Mouse (Mus musculus) adrenal gland, postnatal 25 days (tissue): ENCODE data around the gene Olfr1161. TPM values are rescaled to one million over a fixed set of nuclear protein-coding genes. Genes with fewer than 3 reads are reported as not detected.
"Not testable (repeated sequence)": the region's sequence is repeated elsewhere in the genome, so short reads cannot be mapped to it uniquely, and the experiment has no call there.

Experiments used
- DNase-seq: peaks from one replicate; pipeline ENCODE4 v3.0.0; 2021; ENCODE audit warnings: mixed read lengths
- long read RNA-seq: library from polyadenylated mRNA; stranded (forward); transcript quantifications from one replicate; pipeline ENCODE4 v2.0.0, GENCODE M21; 2021
- total RNA-seq: library from RNA; stranded (reverse); gene quantifications from 2 replicates; pipeline ENCODE4 v1.2.3, GENCODE M21; 2021

Gene Olfr1161
- total RNA-seq, result not detected in 2 replicates
- long read RNA-seq, result 0 reads

GRCm38 (mm10) chr2:88022474-88022873 lies at the start of gene Olfr1161:
TSS of gene Olfr1161 (plus strand) at chr2:88022774.
- DNase-seq, result not testable (repeated sequence)

GRCm38 (mm10) chr2:87974563-87974962 lies 48.0 kb upstream of the Olfr1161 start, which contains the start of gene Olfr74:
TSS of gene Olfr74 (minus strand) at chr2:87974663.
- DNase-seq, result no peak

GRCm38 (mm10) chr2:87989813-87990212 lies 32.8 kb upstream of the Olfr1161 start, which contains the start of gene Olfr1158:
TSS of gene Olfr1158 (plus strand) at chr2:87990113.
- DNase-seq, result no peak

- DNase-seq, result no peak
Observed at GRCm38 (mm10) chr2:88007515-88008318, 14.9 kb upstream of the Olfr1161 start, which contains the start of gene Olfr1160. TSS of gene Olfr1160 (minus strand) at chr2:88008268.

- no peak for DNase-seq
Observed at GRCm38 (mm10) chr2:88037599-88037998, 15.0 kb downstream of the Olfr1161 start, which contains the start of gene Olfr73. TSS of gene Olfr73 (minus strand) at chr2:88037699.

- no peak for DNase-seq
Observed at GRCm38 (mm10) chr2:88051029-88051428, 28.5 kb downstream of the Olfr1161 start, which contains the start of gene Olfr1162. TSS of gene Olfr1162 (minus strand) at chr2:88051129.

GRCm38 (mm10) chr2:88063587-88063986 lies 41.0 kb downstream of the Olfr1161 start:
- no peak for DNase-seq

GRCm38 (mm10) chr2:88071730-88072129 lies 49.2 kb downstream of the Olfr1161 start, which contains the start of gene Olfr1163:
TSS of gene Olfr1163 (minus strand) at chr2:88071830.
- DNase-seq, result no peak

Other genes starting within 250 kb of the Olfr1161 start
- gene Olfr152, start 243.3 kb upstream of the Olfr1161 start, total RNA-seq, result not detected in 2 replicates
- gene Olfr1143, start 222.2 kb upstream of the Olfr1161 start, total RNA-seq, result not detected in 2 replicates
- not detected in 2 replicates for gene Olfr1145, start 213.0 kb upstream of the Olfr1161 start, total RNA-seq
- not detected in 2 replicates for gene Olfr1148, start 192.2 kb upstream of the Olfr1161 start, total RNA-seq
- gene Olfr1150-ps1, start 178.8 kb upstream of the Olfr1161 start, total RNA-seq, result not detected in 2 replicates
- not detected in 2 replicates for gene Olfr1151, start 166.9 kb upstream of the Olfr1161 start, total RNA-seq
- not detected in 2 replicates for gene Olfr1152, start 156.3 kb upstream of the Olfr1161 start, total RNA-seq
- not detected in 2 replicates for gene Olfr1153, start 127.8 kb upstream of the Olfr1161 start, total RNA-seq
- not detected in 2 replicates for gene Olfr1154, start 117.6 kb upstream of the Olfr1161 start, total RNA-seq
- not detected in 2 replicates for gene Olfr1155, start 77.6 kb upstream of the Olfr1161 start, total RNA-seq
- gene Olfr1156, start 69.7 kb upstream of the Olfr1161 start, total RNA-seq, result not detected in 2 replicates
- not detected in 2 replicates for gene Olfr1157, start 54.5 kb upstream of the Olfr1161 start, total RNA-seq
- gene Olfr74, start 48.1 kb upstream of the Olfr1161 start, total RNA-seq, result not detected in 2 replicates
- gene Olfr1158, start 32.7 kb upstream of the Olfr1161 start, total RNA-seq, result not detected in 2 replicates
- not detected in 2 replicates for gene Olfr1160, start 14.5 kb upstream of the Olfr1161 start, total RNA-seq
- not detected in 2 replicates for gene Olfr73, start 14.9 kb downstream of the Olfr1161 start, total RNA-seq
- not detected in 2 replicates for gene Olfr1162, start 28.4 kb downstream of the Olfr1161 start, total RNA-seq
- gene Olfr1163, start 49.1 kb downstream of the Olfr1161 start, total RNA-seq, result not detected in 2 replicates
- not detected in 2 replicates for gene Olfr1164, start 71.2 kb downstream of the Olfr1161 start, total RNA-seq
- gene Olfr1166, start 105.5 kb downstream of the Olfr1161 start, total RNA-seq, result not detected in 2 replicates
- not detected in 2 replicates for gene Olfr1167, start 132.4 kb downstream of the Olfr1161 start, total RNA-seq
- gene Olfr1168, start 159.1 kb downstream of the Olfr1161 start, total RNA-seq, result not detected in 2 replicates
- not detected in 2 replicates for gene Olfr1170, start 205.6 kb downstream of the Olfr1161 start, total RNA-seq